Mouse (Mus musculus) liver, embryonic 14.5 days (tissue): ENCODE data around the gene Gjb6. TPM values are rescaled to one million over a fixed set of nuclear protein-coding genes. Genes with fewer than 3 reads are reported as not detected.

Source experiments
- ATAC-seq: fragments of 200-750 bp; cut with Nextera tagmentation; 2 replicates; pipeline ENCODE4 v1.8.0; 2017; ENCODE audit warnings: moderate number of reproducible peaks, mild to moderate bottlenecking, moderate library complexity; ENCODE audit not compliant: insufficient read depth
- DNase-seq, 3 experiments: peaks; one replicate each; pipeline ENCODE4 v3.0.0-alpha.2; 2012 to 2013; ENCODE audit warnings: low read depth in 3 of 3, low spot score in 3 of 3
- H3K27ac ChIP-seq: fragments of 300-500 bp; sonication (generic); 2 replicates; pipeline ENCODE4 v1.5.1; 2014; ENCODE audit warnings: moderate library complexity, mild to moderate bottlenecking, control low read depth, inconsistent platforms
- H3K27me3 ChIP-seq: fragments of 300-500 bp; sonication (generic); 2 replicates; pipeline ENCODE4 v1.6.1; 2014; ENCODE audit warnings: mild to moderate bottlenecking, low read length, moderate library complexity; ENCODE audit not compliant: control insufficient read depth, insufficient read depth
- H3K36me3 ChIP-seq: fragments of 300-500 bp; sonication (generic); replicated peaks from 2 replicates; pipeline ENCODE4 v1.6.1; 2014; ENCODE audit warnings: low read depth; ENCODE audit not compliant: control insufficient read depth, insufficient read depth
- H3K4me1 ChIP-seq, 2 experiments: fragments of 200-500 bp in 1 of 2; fragments of 300-500 bp in 1 of 2; sonication (generic) in 1 of 2; replicated peaks; 2 replicates each; pipeline ENCODE4 v1.6.1; 2012 to 2014; ENCODE audit warnings: antibody characterized with exemption in 1 of 2, inconsistent platforms in 1 of 2, low read length in 1 of 2; ENCODE audit not compliant: control insufficient read depth in 2 of 2, insufficient read depth in 2 of 2
- H3K4me2 ChIP-seq: fragments of 300-500 bp; sonication (generic); 2 replicates; pipeline ENCODE4 v1.6.1; 2014; ENCODE audit warnings: low read depth, mild to moderate bottlenecking, control low read depth, moderate library complexity
- H3K4me3 ChIP-seq, 2 experiments: fragments of 200-500 bp in 1 of 2; fragments of 300-500 bp in 1 of 2; sonication (generic) in 1 of 2; 2 replicates each; pipeline ENCODE4 v1.5.1; 2012 to 2014; ENCODE audit warnings: low read depth in 2 of 2, low read length in 2 of 2, mild to moderate bottlenecking in 2 of 2, control low read depth in 1 of 2, inconsistent platforms in 1 of 2, moderate library complexity in 1 of 2; ENCODE audit not compliant: insufficient read depth in 1 of 2
- H3K9ac ChIP-seq: fragments of 300-500 bp; sonication (generic); replicated peaks from 2 replicates; pipeline ENCODE4 v1.6.1; 2014; ENCODE audit warnings: mild to moderate bottlenecking, control low read depth, moderate library complexity
- H3K9me3 ChIP-seq: fragments of 300-500 bp; sonication (generic); 2 replicates; pipeline ENCODE4 v1.6.1; 2016; ENCODE audit warnings: low read length, mixed read lengths; ENCODE audit not compliant: control insufficient read depth
- CTCF ChIP-seq: IDR thresholded peaks from 2 replicates; pipeline ENCODE4 v1.5.1; 2016; ENCODE audit warnings: antibody characterized with exemption, low read depth, control low read depth
- EP300 ChIP-seq: IDR thresholded peaks from 2 replicates; pipeline ENCODE4 v1.6.1; 2016; ENCODE audit warnings: antibody characterized with exemption, low read depth
- WGBS: fragments of 180-500 bp; shearing (Covaris S2); extraction: QIAGEN DNeasy Blood & Tissue Kit; methylation state at CpG from one replicate; pipeline ENCODE4 v1.1.7; 2014; ENCODE audit not compliant: insufficient replicate concordance; 5-methylcytosine and 5-hydroxymethylcytosine counted together
- polyA plus RNA-seq, 2 experiments: library from polyadenylated mRNA; depleted of rRNA in 1 of 2; stranded (reverse) in 1 of 2; unstranded in 1 of 2; fragments of >200 nt; fragmentation: Nextera tagmentation in 1 of 2; extraction: Ambion mirVana in 1 of 2; gene quantifications; 2 replicates each; pipeline versions ENCODE4 v1.2.1 to v1.2.3; 2012 to 2014

Gene Gjb6
- polyA plus RNA-seq, 2 experiments = 0.06 TPM; not detected in 1

GRCm38 (mm10) chr14:57104106-57105023 is 29.0 kb downstream of the Gjb6 start, which contains the start of gene Gjb2:
TSS of gene Gjb2 (minus strand) at chr14:57104702.
- Histone ChIP-seq H3K27ac (no peak within 1 kb of the TSS), H3K9me3 (no peaks in the 10 kb centered on the region), H3K36me3 (no peaks in the 10 kb centered on the region), H3K9ac (peak within 1 kb of the TSS; percentile 54), H3K4me3 (peak within 1 kb of the TSS; percentile 39 to 59), H3K27me3 (peaks cover 39% of the 10 kb centered on the region), H3K4me1 (peaks cover 0 to 2% of the 10 kb centered on the region in 2 experiments; a peak in 1 of 4 replicates), H3K4me2 (peak within 1 kb of the TSS; percentile 65)
- DNase-seq (no peak), ATAC-seq (peak; percentile 73)
- under 1% methylated on average over 98 of the region's 101 CpGs for WGBS
- TF ChIP-seq EP300 (no peak), CTCF (no peak)

GRCm38 (mm10) chr14:57103711-57104105 is 29.7 kb downstream of the Gjb6 start:
- H3K4me1 ChIP-seq = peaks cover 0 to 2% of the 10 kb centered on the region in 2 experiments; a peak in 1 of 4 replicates
- peak overlapping the region; percentile 39 to 59 for H3K4me3 ChIP-seq
- H3K9me3 ChIP-seq = no peaks in the 10 kb centered on the region
- H3K9ac ChIP-seq = peak overlapping the region; percentile 54
- no peak for DNase-seq
- WGBS = 5% methylated on average over 22 of the region's 22 CpGs
- peaks cover 39% of the 10 kb centered on the region for H3K27me3 ChIP-seq
- H3K27ac ChIP-seq = no peak overlapping the region
- no peak for ATAC-seq
- H3K36me3 ChIP-seq = no peaks in the 10 kb centered on the region
- H3K4me2 ChIP-seq = peak overlapping the region; percentile 65
- TF ChIP-seq CTCF (no peak), EP300 (no peak)

GRCm38 (mm10) chr14:57103121-57103520 is 30.3 kb downstream of the Gjb6 start:
- no peak for DNase-seq
- Histone ChIP-seq H3K36me3 (no peaks in the 10 kb centered on the region), H3K9ac (no peak overlapping the region), H3K27me3 (peaks cover 39% of the 10 kb centered on the region), H3K4me3 (0 out of 4 replicates have a peak overlapping the region, but pooled peaks of 1 of the 2 experiments have one; percentile 39), H3K4me1 (peaks cover 0 to 2% of the 10 kb centered on the region in 2 experiments; a peak in 1 of 4 replicates), H3K9me3 (no peaks in the 10 kb centered on the region), H3K27ac (no peak overlapping the region), H3K4me2 (peak overlapping the region; percentile 65)
- no peak for ATAC-seq
- TF ChIP-seq CTCF (no peak), EP300 (no peak)
- 55% methylated on average over 6 of the region's 6 CpGs for WGBS

- Histone ChIP-seq H3K27ac (no peak overlapping the region), H3K9ac (no peak overlapping the region), H3K4me1 (peaks cover 0 to 2% of the 10 kb centered on the region in 2 experiments; a peak in 2 of 4 replicates), H3K36me3 (no peaks in the 10 kb centered on the region), H3K4me2 (no peak overlapping the region; the same call in 1 of the 2 replicates), H3K4me3 (no peak overlapping the region), H3K9me3 (no peaks in the 10 kb centered on the region), H3K27me3 (peaks cover 33% of the 10 kb centered on the region)
- DNase-seq (no peak), ATAC-seq (no peak)
- TF ChIP-seq CTCF = no peak
- no peak for TF ChIP-seq EP300
- WGBS = 53% methylated on average over 7 of the region's 7 CpGs
These were observed 31.8 kb downstream of the Gjb6 start for GRCm38 (mm10) chr14:57101623-57102022.

- DNase-seq (no peak), ATAC-seq (peak; percentile 72)
- peaks cover 0 to 7% of the 10 kb centered on the region in 2 experiments; a peak in 2 of 4 replicates for H3K4me1 ChIP-seq
- no peak overlapping the region for H3K27ac ChIP-seq
- H3K36me3 ChIP-seq = no peaks in the 10 kb centered on the region
- no peak overlapping the region for H3K9ac ChIP-seq
- H3K4me2 ChIP-seq = no peak overlapping the region
- TF ChIP-seq EP300 (peak; percentile 72), CTCF (no peak)
- no peak overlapping the region for H3K4me3 ChIP-seq
- 9% methylated on average over 4 of the region's 4 CpGs for WGBS
- H3K9me3 ChIP-seq = no peaks in the 10 kb centered on the region
- no peaks in the 10 kb centered on the region for H3K27me3 ChIP-seq
These were observed 37.6 kb downstream of the Gjb6 start for GRCm38 (mm10) chr14:57095855-57096254.
